Mouse (Mus musculus) embryo, embryonic 10.5 days (tissue): Measurements from ENCODE around the gene Adnp.
"Not testable (repeated sequence)": the region's sequence is repeated elsewhere in the genome, so short reads cannot be mapped to it uniquely, and the experiment has no call there.

ENCODE experiments used
- DNase-seq: peaks from one replicate; pipeline ENCODE4 v3.0.0-alpha.2; 2015; ENCODE audit warnings: low spot score

Gene Adnp

DNA sequence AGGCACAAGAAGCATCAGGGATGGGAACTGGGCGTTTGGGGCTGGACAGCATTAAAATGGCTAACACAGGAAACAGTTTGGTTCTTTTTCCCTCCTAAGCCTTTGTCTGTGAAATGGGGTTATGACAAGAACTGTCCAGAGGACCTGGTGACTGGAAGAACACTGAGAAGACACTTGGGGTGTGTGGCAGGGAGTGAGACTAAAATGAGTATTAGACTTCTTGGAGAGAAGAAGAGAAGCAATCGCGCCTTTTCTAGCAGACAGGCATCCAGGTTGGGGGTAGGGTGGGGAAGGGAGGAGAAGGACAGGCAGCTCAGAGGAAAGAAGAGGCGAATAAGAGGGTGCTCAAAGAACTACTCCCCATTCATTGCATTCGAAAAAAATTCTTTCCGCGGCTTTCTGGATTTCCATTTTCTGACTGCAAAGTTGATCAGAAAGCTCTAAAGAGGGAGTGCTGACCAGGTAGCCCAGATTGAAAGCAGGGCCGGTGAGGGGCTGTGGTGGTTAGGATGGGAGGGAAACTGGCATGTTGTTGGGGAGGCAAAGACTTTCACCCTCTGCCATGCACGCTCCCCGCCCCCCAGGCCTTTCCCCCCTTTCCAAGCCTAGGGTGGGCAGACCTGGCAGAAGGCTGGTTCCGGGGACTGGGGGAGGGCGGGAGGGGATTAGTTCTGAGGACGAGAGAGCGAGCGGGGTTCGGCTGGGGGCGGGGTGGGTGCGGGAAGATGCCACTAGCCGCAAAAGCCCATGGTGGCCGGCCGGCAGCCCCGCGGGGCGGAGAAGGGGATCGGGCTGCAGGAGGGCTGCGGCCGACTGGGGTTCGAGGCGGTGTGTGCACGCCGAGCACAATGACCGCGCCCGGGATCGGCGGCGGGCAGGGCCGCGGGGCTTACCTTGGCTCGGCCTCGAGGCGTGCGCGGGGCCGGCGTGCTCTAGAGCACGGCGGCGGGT is 956 bp downstream of the Adnp start:
- DNase-seq, result peak; percentile 35

DNA sequence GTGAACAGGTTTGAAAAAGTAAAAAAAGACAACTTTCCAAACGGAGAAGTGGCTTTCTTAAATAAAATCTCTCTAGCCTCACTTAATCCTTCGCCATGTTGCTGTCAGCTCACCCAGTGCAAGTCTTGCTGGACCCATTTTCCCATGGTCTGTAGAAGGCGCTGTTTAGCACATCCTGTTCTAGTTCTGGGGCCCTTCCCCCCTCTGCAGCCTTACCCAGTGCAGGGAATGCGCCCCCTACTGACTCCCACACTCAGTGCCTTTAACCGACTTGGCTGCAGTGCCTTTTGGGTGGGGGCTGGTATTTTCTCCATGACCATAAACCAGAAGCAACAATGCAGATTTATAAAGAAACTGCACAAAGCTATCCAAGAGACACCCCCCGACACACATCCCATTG is 1.6 kb downstream of the Adnp start:
- DNase-seq, result peak; percentile 97

DNA sequence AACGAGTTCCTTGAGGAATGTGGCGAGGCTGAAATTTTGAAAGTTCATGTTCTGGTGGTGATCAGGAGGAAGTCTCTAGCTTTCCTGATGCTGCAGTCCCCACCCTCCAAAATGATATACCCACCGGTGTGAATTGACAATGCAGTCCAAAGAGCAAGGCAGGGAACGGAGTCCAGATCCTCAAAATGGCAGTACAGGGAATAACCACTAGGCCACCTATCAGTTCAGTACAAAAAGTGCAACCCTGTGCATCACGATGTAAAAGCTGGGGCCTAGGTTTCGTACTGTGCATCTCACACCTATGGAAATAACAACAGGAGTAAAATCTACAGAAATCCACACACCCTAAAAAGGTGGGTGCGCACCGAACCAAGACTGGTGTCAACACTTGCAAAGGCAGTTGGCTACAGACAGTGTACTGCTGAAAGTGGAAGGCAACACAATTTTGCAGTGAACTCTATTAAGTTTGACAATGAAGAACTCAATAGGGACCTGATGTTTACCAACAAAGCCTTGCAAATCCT is 2.4 kb downstream of the Adnp start:
- no peak for DNase-seq

DNA sequence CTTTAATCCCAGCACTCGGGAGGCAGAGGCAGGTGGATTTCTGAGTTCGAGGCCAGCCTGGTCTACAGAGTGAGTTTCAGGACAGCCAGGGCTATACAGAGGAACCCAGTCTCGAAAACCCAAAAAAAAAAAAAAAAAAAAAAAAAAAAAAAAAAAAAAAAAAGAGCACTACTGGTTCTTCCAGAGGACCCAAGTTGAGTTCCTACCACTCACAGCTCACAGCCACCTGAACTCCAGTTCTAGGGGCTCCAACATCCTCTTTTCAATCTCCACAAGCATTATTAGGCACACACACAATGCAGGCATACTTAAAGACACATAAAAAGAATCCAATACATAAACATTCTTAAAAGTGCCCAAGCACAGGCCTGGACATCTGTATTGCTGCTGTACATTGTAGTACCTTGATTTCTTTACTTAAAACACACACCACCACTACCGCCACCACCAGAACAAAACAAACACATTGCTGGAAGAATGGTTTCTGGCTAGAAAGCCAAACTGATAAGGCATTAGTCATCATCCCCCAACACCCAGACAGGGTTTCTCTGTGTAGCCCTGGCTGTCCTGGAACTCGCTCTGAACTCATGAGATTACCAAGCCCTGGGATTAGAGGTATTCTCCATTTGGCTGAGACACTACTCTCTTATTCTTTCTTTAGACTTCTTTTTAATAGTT is 6.8 kb downstream of the Adnp start:
- no peak for DNase-seq

DNA sequence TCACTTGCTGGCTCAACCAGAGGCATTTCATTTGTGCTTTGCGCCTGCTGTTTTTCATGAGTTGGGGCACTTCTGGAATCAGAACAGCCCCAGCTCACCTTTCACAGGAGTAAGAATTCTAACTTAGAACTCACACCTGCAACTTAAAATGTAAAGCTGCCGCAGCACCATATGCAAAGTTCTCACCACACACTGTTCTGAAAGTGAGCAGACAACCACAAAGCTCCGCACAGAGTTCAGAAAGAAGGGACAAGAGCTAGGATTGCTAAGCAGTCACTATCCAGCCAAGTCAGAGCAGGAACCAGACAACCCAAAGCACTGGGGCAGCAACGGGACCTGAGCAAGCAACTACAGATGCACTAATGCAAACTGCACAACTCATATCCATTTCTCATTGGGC is 7.4 kb downstream of the Adnp start:
- no peak for DNase-seq

DNA sequence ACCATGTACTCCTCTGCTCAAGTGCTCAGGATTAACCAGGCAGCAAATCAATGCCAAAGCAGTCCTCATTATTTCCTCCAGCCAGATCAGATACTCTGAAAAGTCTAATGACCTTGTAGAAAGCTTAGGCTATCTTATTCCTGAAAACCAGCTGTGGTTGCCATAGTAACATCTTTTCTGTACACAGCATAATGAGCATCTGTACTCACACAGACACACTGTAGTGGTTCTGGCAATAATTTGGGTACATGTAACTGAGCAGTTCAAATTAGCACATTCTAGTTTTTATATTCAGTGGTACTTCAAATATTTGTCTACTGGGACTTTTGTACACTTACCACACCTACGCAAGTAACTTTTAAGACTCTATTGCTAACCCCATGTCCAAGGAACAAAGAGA is 8.5 kb downstream of the Adnp start:
- no peak for DNase-seq

DNA sequence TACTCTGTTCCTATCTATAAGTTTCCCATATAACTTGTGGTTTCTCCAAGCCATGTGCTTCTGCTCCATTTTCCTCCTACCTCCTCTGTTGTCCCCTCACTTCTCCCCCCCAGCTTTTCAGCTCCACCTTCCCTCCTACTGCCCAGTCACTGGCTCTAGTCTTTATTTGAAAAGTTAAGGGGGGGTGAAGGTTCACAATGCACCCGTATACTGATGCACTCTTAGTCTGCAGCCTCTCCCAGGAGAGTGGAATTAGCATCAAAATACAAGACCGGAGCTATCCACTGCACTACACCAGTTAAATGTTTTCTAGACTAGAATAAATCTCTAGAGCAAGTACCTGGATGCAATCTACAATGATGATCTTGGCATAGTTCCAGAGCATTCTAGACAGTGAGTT is 11.2 kb downstream of the Adnp start:
- DNase-seq, result no peak

DNA sequence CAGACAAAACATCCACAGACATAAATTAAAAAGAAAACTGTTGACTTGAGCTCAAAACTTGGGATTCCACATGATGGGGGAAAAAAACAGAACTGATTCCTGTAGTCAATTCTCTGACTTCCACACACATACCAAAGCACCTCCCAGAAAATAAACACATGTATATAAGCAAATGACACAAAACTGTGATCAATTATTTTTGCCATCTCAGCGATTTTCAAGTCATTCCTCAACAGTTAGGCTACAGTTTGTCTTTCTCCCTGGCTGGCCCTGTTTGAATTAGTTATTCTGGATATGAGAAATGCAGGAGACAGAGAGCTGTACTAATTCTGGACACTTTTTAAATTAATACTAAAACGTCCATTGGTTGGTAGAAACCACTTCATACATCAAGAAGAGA is 13.2 kb downstream of the Adnp start:
- DNase-seq, result no peak

DNA sequence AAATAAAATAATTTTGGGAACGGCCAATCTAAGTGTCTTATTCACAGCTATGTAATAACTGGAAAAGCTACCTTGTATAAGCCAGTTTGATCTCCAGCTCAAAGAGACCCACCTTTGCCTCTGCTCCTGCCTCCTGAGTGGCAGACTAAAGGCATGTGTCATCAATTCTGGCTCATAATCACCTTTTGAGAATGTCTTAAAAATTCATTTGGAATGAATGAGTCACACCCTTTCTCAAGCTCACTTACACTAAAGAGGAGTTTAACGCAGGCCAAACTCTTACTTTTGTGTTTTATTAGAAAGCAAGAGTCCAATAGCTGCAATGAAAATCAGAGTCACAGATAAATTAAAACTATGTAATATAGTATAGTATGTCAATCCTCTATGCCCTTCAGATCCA is 15.1 kb downstream of the Adnp start:
- no peak for DNase-seq

DNA sequence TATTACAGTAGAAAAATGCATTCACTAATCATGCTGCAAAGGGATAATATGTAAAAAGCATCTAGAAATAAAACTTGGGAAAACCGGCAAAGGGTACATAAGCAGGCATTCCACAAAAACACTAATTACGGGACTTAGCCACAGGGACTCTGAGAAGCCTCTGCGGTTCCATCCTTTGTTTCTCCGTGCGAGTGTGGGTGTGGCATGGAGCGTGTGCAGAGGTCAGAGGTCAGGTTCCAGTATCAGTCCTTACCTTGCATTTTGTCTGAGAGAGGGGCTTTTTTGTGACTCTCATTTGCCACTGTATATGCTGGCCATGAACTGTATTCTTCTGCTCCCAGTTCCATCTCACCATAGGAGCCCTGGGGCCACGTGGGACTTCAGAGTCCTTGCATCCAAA is 31.0 kb downstream of the Adnp start:
- DNase-seq, result no peak

DNA sequence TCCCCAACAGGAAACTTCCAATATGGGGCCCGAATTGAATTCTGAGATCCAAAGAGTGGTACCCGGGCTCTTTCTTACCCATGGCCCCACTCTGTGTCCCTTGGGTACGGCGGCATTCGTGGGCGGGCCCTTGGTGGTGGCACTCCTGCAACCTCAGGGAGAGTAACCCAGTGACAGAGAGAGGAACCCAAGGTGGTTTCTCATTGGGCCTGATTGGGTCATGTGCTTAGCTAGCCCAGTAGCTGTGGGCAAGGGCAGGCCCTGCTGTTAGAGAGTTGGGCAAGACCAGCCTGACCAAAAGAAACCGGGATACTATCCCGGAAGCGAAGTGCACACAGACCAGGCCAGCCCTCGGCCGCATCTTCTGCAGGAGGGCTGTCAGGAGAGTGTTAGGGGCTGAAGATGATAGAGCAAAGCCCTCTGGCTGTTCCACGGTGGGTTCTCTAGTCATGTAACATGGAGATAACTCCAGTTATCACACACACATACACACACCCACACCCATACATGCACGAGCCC is 36.7 kb downstream of the Adnp start:
- peak; percentile 58 for DNase-seq

DNA sequence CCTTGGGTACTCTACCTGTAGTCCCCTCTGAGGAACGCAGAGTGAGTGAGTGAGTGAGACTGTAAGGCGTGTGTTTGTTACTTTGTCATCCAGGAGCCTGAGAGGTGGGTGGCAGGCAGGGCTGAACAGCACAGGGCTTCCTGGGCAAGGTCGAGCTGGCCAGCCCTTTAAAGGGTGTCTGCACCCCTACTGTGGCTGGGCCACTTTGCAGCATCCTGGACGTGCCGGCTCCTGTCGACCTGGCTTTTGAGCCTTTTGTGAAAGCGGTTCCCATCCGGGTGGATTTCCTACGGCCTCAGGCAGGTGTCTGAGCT is 37.2 kb downstream of the Adnp start:
- DNase-seq, result no peak

DNA sequence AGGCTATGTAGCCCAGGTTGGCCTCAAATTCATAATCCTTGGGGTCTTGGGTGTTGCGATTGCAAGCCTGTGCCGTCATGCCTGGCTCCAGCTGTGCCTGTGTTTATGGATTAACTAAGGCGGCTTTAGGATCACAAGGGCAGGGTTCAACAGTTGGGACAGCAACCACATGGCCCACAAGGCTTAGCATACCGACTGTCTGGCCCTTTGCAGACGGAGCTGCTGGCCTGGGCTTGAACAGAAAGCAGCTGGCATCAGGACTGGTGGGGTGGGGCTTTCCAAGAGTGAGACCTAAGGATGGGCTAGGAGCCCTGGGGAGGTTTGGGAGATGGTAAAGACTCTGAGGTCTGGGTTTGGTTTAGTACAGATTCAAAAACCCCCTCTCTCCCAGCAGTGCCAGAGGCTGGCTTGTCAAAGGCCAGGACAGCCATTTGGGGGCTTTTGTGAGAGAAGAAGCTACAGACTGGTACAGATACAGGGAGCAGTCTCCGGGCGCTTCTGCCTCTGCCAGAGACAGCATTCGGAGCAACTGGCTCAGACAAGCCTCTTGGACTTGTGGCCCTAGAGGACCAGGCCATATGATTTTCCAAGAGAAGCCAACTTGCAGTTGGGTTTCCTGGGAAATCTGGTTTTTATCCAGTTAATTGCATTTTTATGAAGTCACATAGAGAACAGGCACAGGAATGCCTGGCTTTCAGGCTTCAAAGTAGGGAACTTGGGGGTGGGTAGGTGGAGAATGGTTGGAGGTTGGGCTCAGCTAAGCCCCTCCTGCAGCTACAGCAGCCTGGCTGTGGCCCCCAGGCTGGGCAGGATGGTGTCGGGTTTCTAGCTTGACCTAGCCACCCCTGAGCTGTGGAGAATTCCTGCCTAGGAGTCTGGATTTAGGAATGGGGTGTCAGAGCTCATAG is 37.8 kb downstream of the Adnp start:
- peak; percentile 84 for DNase-seq

DNA sequence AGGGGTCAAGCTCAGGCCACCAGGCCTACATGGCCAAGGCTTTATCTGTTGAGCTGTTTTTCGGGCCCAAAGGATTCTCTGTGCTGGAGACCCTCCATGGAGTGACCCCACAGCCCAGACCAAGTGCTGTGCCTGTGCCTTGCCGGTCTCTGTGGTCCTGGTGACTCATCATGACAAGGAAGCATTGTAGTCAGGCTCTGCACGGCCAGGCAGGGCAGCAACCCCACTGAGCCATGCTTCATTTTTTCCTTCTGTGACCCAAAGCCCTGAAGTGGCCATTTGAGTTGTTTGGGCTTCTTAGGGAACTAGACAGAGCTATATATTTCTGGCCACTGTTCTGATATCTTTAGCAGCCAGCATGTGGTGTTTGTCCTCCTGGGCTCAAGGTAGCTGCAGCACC is 39.1 kb downstream of the Adnp start:
- DNase-seq, result no peak

DNA sequence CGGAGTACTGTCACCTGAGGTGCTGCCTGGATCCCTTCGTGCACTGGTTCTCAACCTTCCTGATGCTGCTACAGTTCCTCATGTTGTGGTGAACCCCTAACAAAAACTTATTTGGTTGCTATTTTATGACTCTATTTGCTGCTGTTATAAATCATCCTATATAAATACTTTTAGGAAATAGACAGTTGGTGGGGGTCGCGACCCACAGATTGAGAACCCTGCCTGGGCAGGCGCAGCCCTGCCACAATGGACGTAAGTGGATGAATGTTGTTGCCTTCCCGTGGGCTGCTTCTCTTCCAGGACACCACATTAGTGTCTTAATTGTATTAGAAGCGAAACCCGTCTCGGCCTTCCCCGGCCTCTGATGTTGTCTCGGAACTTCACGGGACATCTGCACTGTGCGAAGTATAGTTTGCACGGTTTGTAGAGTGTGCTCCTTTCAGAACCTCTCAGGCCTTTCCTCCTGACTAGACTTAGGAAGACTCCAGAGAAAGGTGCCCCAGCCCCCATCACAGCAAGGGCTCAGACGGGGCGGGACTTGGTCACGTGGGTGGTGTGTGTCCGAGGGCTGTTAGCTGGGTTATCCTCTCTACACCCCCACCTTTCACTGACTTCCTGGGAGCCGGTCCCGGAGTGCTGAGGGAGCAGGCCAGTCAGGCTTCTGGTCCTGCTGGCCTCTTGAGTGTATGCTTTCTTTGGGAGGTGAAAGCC is 40.0 kb downstream of the Adnp start:
- no peak for DNase-seq

DNA sequence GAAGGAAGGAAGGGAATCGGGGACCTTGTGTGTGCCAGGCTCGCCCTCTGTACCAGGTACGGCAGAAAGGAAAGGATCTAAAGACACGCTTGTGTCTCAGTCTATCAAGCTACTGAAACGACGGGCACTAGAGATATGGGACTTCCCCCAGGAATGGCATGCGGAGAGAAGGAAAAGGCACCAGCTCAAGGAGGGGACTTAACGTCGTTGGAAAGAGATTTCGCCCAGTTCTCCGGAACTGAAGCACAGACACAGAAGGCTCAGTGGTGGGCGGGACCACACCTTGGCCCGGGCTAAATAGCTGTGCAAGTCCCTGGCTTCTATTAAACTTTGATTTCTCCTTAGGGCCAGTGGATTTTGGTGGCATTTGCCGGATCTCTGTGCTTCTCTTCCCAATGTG is 44.9 kb downstream of the Adnp start:
- DNase-seq, result no peak

DNA sequence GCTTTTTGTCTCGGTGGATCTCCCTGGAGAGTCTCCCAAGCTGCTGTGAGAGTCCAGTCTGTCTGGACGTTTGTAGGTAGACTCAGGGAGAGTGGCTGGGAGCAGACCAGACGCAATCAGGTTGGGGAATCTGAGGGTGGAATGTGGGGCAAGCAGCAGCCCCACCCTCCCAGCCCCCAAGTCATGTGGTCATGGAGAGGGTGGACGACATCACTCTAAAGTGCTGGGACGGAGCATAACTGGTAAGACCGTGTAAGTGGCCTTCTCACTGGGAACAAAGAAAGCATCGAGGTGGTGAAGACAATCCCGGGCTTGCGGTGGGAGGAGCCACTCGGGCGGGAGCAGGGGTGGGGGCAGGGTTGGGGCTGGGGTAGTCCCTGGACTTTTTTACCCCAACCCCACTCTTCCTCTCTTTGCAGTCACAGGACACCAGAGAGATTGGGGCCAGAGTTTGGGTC is 45.4 kb downstream of the Adnp start:
- DNase-seq, result no peak

DNA sequence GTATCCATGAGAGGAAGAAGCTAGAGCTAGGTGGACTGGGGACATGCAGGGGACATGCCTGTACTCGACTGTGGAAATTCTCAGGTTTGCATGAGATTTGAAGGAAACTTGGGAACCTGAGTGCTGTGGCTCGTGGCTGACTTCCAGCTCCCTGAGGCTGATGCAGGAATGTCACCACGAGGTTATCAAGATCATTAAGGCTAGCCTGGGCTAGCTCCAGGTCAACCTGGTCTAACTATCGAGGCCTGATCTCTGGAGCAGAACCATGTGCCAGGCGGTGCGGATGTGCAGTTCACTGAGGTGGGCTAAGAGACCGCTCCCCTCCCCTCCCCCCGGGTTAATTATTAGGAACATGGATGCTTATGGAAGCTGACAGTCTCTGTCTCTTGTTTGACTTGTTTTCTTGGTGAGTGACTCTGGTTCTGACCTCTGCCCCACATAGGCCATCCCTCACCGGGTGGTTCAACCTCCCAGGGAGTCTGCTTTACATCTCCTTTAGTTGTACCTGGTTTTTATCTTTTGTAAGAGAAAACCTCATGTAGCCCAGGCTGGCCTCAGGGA is 46.5 kb downstream of the Adnp start:
- no peak for DNase-seq

DNA sequence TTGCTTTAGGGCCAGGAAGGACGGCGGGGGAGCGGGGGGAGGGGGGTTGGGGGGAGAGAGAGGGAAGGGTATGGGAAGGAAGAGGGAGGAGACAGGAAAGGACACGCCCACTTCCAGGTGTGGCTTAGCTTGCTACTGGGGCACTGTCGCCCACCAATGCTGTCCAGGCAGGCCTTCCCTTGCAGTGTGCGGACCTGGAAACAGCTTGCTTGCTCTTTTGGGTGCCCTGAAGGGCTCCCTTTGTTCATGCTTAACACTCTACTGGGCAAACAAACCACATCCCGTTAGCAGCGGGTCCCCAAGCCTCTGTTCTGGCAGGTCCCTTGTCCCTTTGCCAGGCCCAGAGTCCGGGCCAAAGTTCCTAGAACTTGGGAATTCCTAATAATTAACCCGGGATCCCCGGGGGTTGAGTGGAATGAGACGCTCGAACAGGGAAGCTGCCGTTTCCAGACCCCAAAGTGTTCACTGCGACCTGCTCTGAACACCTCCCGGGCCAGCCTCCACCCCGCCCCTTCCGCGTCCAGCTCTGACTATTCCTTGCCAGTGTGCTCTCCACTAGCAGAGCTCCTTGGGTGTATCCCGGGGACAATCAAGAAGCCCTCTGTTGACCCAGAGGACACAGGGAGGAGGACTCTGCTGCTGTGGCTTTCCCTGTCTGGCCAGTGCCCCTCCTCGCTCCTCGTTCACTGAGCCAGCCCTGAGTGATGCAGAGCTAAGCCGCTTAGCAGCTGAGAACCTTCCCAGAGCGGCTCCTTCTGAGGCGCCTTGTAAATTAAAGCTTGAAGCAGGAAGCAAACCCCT is 47.8 kb downstream of the Adnp start:
- peak; percentile 79 for DNase-seq

DNA sequence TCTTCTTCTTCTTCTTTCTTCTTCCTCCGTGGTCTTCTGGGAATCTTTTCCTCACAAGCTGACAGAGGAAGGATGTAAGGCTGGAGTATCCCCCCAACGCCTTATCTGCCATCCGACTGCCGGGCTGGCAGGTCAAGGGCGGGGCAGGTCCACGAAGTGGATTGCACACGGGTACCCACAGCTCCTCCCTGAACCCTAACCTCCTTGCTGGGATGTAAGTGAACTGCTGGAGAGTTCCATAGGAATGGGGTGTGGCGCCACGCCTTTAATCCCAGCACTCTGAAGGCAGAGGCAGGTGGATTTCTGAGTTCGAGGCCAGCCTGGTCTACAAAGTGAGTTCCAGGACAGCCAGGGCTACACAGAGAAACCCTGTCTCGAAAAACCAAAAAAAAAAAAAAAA is 48.9 kb downstream of the Adnp start:
- DNase-seq, result not testable (repeated sequence)
